ENCODE assay signal across 10 mouse cellular contexts in the genomic region with DNA sequence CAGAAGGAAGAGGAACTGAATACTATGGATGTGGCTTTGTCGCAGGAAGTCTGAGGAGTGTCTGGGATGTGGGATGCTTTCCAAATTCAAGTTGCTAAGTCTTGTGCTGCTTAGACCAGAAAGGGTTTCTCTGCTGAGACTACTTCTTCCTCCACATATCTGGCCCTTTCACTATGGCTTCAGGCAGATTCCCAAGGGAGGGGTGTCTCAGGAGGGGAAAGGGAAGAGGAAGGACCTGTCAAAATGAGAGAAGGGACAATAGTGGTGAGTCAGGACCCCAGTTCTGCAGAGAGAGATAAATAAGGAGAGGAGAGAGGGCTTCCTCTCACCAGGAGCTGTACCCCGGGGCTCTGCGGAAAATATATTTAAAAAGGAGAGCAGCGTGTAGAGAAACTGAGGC. TPM values are rescaled to one million over a fixed set of nuclear protein-coding genes. Genes with fewer than 3 reads are reported as not detected.
DNase-seq lines count a peak whose midpoint lies in the region; ATAC-seq lines count a peak whose summit lies in the region.
"Had no signal": no experiment of that assay in that cellular context is flagged by ENCODE, and none has a peak within 500 bp of the region (broad histone marks: within the 10 kb centered on the region; RNA-seq: fewer than 3 reads in every experiment).

No protein-coding gene starts in this region.

- H3K9me3 ChIP-seq in heart, embryonic 10.5 days = no peaks in the 10 kb centered on the region
- no peaks in the 10 kb centered on the region for H3K9me3 ChIP-seq in embryonic facial prominence, embryonic 10.5 days
- H3K9me3 ChIP-seq in heart, embryonic 16.5 days (replicated peaks; ENCODE audit: control insufficient read depth, low read length) = no peaks in the 10 kb centered on the region
- no peaks in the 10 kb centered on the region for H3K9me3 ChIP-seq in limb, embryonic 13.5 days

- peaks cover 58% of the 10 kb centered on the region for H3K4me1 ChIP-seq in heart, embryonic 10.5 days
- H3K4me1 ChIP-seq in embryonic facial prominence, embryonic 10.5 days = peaks cover 12% of the 10 kb centered on the region
- peaks cover 43% of the 10 kb centered on the region for H3K4me1 ChIP-seq in heart, embryonic 16.5 days (ENCODE audit: control insufficient read depth, insufficient read depth, low read length)
- peaks cover 7% of the 10 kb centered on the region for H3K4me1 ChIP-seq in limb, embryonic 13.5 days

- no peak for DNase-seq in heart, embryonic 10.5 days (ENCODE audit: low spot score)
- no peak for DNase-seq in heart, postnatal 36 days
- DNase-seq in embryonic facial prominence, embryonic 10.5 days (ENCODE audit: low spot score) = no peak
- DNase-seq in cerebellum, postnatal 4 days (ENCODE audit: low spot score in 2 of 2) = no peak
- DNase-seq in gastrocnemius, postnatal 4 days (ENCODE audit: low spot score in 2 of 2) = no peak
- DNase-seq: thymus, postnatal 14 days had no signal

- H3K27me3 ChIP-seq in heart, embryonic 10.5 days (ENCODE audit: insufficient read depth, poor library complexity, severe bottlenecking) = peaks cover 7% of the 10 kb centered on the region; the same call in 1 of the 2 replicates
- H3K27me3 ChIP-seq in embryonic facial prominence, embryonic 10.5 days (replicated peaks; ENCODE audit: low read depth, poor library complexity, severe bottlenecking) = peaks cover 28% of the 10 kb centered on the region
- no peaks in the 10 kb centered on the region for H3K27me3 ChIP-seq in heart, embryonic 16.5 days (ENCODE audit: control insufficient read depth, insufficient read depth, low read length)
- H3K27me3 ChIP-seq in limb, embryonic 13.5 days = peaks cover 27% of the 10 kb centered on the region

- H3K27ac ChIP-seq in heart, embryonic 10.5 days = 0 out of 2 replicates have a peak overlapping the region, but pooled peaks have one; percentile 62
- no peak overlapping the region for H3K27ac ChIP-seq in embryonic facial prominence, embryonic 10.5 days (replicated peaks)
- H3K27ac ChIP-seq in heart, embryonic 16.5 days (ENCODE audit: low read length) = peak overlapping the region; percentile 56
- no peak overlapping the region for H3K27ac ChIP-seq in limb, embryonic 13.5 days

- H3K36me3 ChIP-seq in heart, embryonic 10.5 days = peaks cover 7% of the 10 kb centered on the region; the same call in 1 of the 2 replicates
- H3K36me3 ChIP-seq in embryonic facial prominence, embryonic 10.5 days (replicated peaks) = no peaks in the 10 kb centered on the region
- no peaks in the 10 kb centered on the region for H3K36me3 ChIP-seq in heart, embryonic 16.5 days (ENCODE audit: control insufficient read depth, insufficient read depth)
- no peaks in the 10 kb centered on the region for H3K36me3 ChIP-seq in limb, embryonic 13.5 days

- no peak for ATAC-seq in heart, embryonic 16.5 days (replicated peaks; ENCODE audit: extremely low read depth, insufficient read depth, low FRiP score)
- ATAC-seq in limb, embryonic 13.5 days (ENCODE audit: low FRiP score, low read depth) = no peak
- ATAC-seq in megakaryocyte-erythroid progenitor cell, adult 5-6 weeks (replicated peaks; ENCODE audit: low FRiP score, low TSS enrichment, poor library complexity, severe bottlenecking) = no peak
- ATAC-seq: CD4-positive, CD25-positive, alpha-beta regulatory T cell, adult 4 months had no signal

- whole genome bisulfite sequencing in heart, embryonic 10.5 days = 69% methylated on average over 4 of the region's 4 CpGs
- WGBS in embryonic facial prominence, embryonic 10.5 days = 81% methylated on average over 4 of the region's 4 CpGs
- 53% methylated on average over 4 of the region's 4 CpGs for WGBS in heart, embryonic 16.5 days
- 76% methylated on average over 4 of the region's 4 CpGs for WGBS in limb, embryonic 13.5 days

- peak overlapping the region; percentile 63 for H3K4me3 ChIP-seq in heart, embryonic 10.5 days
- peak overlapping the region; percentile 55; the same call in 1 of the 2 replicates for H3K4me3 ChIP-seq in embryonic facial prominence, embryonic 10.5 days
- peak overlapping the region; percentile 51 for H3K4me3 ChIP-seq in heart, embryonic 16.5 days (ENCODE audit: low read length)
- peak overlapping the region; percentile 46; the same call in 1 of the 2 replicates for H3K4me3 ChIP-seq in limb, embryonic 13.5 days

- peak overlapping the region; percentile 83 for H3K4me2 ChIP-seq in heart, embryonic 16.5 days (ENCODE audit: low read depth, low read length)
- H3K4me2 ChIP-seq in limb, embryonic 13.5 days (replicated peaks) = peak overlapping the region; percentile 80

- intact Hi-C loops in heart, postnatal 36 days (cut with DNase I) = no loop called here

- no peak overlapping the region for H3K9ac ChIP-seq in heart, embryonic 16.5 days (ENCODE audit: low read length)
- H3K9ac ChIP-seq in limb, embryonic 13.5 days = no peak overlapping the region

RNA-seq across cellular contexts. Expression of gene Dysf, which starts 11.6 kb away (rescaled TPM):
- 13.7 and 18.0 TPM in 2 replicates for polyA plus RNA-seq in heart, embryonic 10.5 days (2016; fragmentation: Nextera tagmentation; extraction: Ambion mirVana)
- 100 to 1,000 TPM; 108 to 112 TPM for total RNA-seq in heart, postnatal 36 days (2021)
- 5.4 and 6.0 TPM in 2 replicates for polyA plus RNA-seq in embryonic facial prominence, embryonic 10.5 days (2016; fragmentation: Nextera tagmentation; extraction: Ambion mirVana)
- polyA plus RNA-seq in heart, embryonic 16.5 days (2015; fragmentation: Nextera tagmentation; extraction: Ambion mirVana) = 13.2 and 15.5 TPM in 2 replicates
- 8.3 and 10.2 TPM in 2 replicates for polyA plus RNA-seq in limb, embryonic 13.5 days (2015; fragmentation: Nextera tagmentation; extraction: Ambion mirVana)
- not detected in 2 replicates for total RNA-seq in megakaryocyte-erythroid progenitor cell, adult 5-6 weeks (2014; fragmentation: Nextera tagmentation)
- not detected in 2 replicates for total RNA-seq in megakaryocyte-erythroid progenitor cell, adult 5-6 weeks (2017)
- total RNA-seq in gastrocnemius, postnatal 4 days (2021) = 100 to 1,000 TPM; 113 to 130 TPM
- polyA plus RNA-seq: CD4-positive, CD25-positive, alpha-beta regulatory T cell, adult 4 months had no signal

Comparison
In these comparisons a context has a peak if more than half of its experiments do, and no peak if none do; other contexts are left out.
1. H3K27ac ChIP-seq: peak in heart, embryonic 10.5 days (single experiment) and heart, embryonic 16.5 days (single experiment); none in embryonic facial prominence, embryonic 10.5 days (single experiment) and limb, embryonic 13.5 days (single experiment).
2. Peak in every context shown above with its lines, with median percentiles within 50 percentile points of each other: H3K4me3 ChIP-seq.